In the genomic region with DNA sequence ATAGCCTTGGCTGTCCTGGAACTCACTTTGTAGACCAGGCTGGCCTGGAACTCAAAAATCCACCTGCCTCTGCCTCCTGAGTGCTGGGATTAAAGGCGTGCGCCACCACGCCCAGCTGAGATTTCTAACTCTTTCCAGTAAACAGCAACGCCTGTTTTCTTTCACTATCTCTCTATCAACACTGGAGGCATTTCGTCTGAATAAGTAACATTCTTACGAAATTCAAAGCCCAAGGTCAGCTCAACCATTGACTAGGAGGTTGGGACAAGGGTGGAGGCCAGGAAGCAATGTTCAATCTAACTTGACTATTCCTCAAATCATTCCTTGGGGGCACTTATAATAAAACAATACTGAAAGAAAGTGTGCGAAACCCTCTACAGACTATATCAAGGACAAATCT, we compare ENCODE assay signal across 39 mouse cellular contexts. TPM values are rescaled to one million over a fixed set of nuclear protein-coding genes. Genes with fewer than 3 reads are reported as not detected.
"Had no signal": no experiment of that assay in that cellular context is flagged by ENCODE, and none has a peak within 500 bp of the region (broad histone marks: within the 10 kb centered on the region; RNA-seq: fewer than 3 reads in every experiment).

No protein-coding gene starts in this region.

RNA-seq across cellular contexts. Expression of gene H2al2a, which starts 18.5 kb away (rescaled TPM):
- total RNA-seq: heart, postnatal 10 days; heart, postnatal 14 days; heart, postnatal 25 days; heart, postnatal 36 days; heart, postnatal 4 days; hematopoietic stem cell, adult 5-6 weeks; hindbrain, postnatal 0 days; layer of hippocampus, adult 18-20 months; layer of hippocampus, adult 2 months; layer of hippocampus, adult 8-10 months; layer of hippocampus, postnatal 10 days; layer of hippocampus, postnatal 14 days; layer of hippocampus, postnatal 25 days; layer of hippocampus, postnatal 36 days; left cerebral cortex, adult 18-20 months; left cerebral cortex, adult 2 months; left cerebral cortex, adult 8-10 months had no signal
- polyA plus RNA-seq: heart, embryonic 13.5 days; heart, embryonic 14.5 days; heart, embryonic 15.5 days; heart, embryonic 16.5 days; heart, postnatal 0 days; hindbrain, embryonic 10.5 days; hindbrain, embryonic 11.5 days; hindbrain, embryonic 12.5 days; hindbrain, embryonic 13.5 days; hindbrain, embryonic 14.5 days; hindbrain, embryonic 15.5 days; hindbrain, embryonic 16.5 days; hindbrain, postnatal 0 days; inflammation-experienced regulatory T-cells, adult 6 months; intestine, embryonic 14.5 days; intestine, embryonic 15.5 days; intestine, embryonic 16.5 days; intestine, postnatal 0 days; kidney, embryonic 14.5 days; kidney, embryonic 15.5 days; kidney, embryonic 16.5 days; kidney, postnatal 0 days; large intestine, adult 2 months had no signal

RNA-seq across cellular contexts. Expression of gene A930004D18Rik, which starts 59.3 kb away (rescaled TPM):
- total RNA-seq: hematopoietic stem cell, adult 5-6 weeks had no signal
